Mouse (Mus musculus) lung, postnatal 10 days (tissue): ENCODE results near the gene Slc6a11.

Experiments
- DNase-seq: peaks from one replicate; pipeline ENCODE4 v3.0.0; 2021

The Slc6a11 gene

DNA sequence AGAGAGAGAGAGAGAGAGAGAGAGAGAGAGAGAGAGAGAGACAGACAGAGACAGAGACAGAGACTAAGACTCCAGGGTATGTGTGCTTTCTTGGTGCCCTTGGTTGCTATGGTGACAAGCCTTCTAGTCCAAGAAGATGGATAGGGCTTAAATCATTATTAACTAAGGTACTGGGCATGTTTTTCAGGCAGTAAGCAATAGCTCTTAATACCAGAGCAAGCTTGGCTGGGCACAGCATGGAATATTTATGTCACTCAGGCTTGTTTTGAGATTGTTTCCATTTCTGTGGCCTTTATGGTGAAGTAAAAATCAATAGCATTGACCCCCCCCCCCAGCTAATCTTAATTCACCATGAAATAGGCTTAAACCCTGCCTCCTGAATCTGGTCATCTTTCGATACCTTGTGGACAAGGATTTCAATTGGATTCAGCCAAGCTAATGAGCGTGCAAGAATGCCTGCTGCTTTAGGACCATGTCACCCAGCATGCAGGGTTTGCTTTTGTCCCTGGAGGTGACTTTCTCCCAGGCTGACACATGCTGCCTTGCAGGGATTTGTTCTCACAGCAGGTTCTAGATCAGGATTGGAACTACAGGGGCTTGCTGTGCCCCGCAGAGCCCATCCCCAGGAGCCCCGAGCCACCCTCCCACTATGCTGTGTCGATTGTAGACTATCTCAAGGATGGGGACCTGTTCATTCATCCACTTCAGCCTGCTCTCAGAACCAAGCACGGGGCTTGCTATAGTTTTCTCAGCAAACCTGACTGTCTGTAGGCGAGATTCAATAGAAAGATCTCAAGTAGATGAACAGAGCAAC is 51.5 kb downstream of the Slc6a11 start:
- no peak for DNase-seq

DNA sequence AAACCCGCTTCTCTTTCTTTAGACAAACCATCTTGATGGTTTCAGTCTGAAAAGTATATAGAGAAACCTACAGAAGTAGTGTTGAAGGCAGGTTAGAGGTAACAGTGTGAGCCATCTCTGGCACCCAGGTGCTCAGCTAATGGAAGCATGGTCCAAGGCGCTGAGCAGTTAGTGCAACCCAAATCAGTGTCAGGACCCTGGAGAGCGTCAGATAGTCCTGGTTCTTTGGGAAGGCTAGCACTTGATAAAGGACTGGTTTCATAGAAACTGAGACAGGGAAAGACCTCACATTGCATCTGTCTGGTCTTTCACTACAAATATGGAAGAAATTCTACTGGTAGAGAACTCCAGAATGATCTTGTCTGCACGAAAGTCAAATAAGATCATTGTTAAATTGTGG is 56.1 kb downstream of the Slc6a11 start:
- DNase-seq, result peak; percentile 5

DNA sequence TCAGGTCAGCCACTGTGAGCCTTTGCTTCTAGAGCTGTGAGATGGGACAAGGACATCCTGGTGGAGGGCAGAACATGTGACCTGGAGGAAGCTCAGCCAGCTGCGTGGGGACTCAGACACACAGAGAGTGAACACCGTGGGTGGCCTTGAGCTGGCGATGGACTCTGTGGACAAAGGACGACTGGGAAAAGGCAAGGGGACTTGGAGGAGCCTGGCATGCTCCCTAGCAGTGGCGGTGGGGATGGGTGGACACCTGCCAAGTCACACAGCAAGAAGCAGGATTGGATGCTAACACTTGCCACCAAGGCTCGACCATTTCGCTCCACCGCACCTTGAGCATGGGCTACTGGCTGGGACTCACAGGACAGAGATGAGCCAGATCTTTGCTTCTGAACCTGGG is 57.8 kb downstream of the Slc6a11 start:
- no peak for DNase-seq

DNA sequence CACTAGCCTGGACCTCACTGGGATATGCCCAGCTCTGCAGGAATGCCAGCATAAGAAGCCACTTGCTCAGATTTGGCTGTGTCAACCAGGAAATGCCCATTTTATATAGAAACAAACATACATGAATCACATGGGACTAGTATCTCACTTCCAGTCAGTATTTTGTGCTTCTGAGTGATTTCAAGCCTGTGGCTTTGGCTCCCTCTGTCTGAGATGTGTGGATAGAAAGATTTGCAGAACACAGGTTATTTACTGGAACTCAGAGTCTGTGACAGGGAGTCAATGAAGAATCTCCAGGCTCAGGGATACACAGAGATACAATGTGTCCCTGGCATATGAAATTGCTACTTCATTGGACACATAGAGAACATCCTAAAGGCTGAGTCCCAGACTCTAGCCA is 65.0 kb downstream of the Slc6a11 start:
- DNase-seq, result no peak

DNA sequence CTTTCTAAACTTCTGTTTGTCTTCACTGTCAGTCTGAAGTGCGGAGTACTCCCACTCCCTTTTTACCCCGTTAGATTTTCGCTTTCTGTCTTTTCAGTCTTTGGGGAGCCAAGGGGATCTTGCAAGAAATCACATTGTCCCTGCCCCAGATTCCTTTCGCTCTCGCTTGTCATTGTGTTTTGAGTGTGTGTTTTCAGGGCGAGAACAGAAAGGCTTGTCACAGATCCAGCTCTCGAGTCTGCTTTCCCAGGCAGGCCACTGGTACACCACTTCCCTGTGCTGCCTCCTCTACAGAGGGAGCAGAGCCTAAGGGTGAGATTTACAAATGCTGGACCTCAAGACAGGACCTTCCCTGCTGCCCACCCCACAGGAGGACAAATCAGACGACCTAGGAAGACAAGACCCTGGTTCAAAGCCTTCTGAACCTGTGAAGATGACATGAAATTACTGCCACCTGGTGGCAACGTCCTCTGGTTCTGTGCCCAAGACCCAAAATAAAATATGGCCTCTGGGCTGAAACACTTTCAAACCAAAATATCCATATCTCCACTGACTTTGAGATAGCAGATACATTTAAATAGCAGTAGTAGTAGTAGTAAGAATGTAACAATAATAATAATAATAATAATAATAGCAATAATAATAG is 68.3 kb downstream of the Slc6a11 start:
- no peak for DNase-seq

DNA sequence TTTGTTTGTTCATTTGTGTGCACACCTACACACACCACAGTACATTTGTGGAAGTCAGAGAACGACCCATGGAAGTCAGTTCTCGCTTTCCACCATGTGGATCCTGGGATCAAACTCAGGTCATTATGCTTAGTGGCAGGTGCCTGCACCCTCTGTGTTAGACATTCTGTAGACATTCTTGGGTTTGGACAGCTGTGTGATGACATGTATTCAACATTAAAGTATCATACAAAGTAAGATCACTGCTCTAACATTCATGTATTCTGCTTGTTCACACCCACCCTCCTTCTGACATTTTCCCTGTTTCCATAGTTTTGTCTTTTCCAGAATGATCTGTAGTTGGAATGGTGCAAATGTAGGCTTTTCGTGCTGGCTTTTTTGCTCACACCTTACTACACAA is 73.5 kb downstream of the Slc6a11 start:
- DNase-seq, result no peak

DNA sequence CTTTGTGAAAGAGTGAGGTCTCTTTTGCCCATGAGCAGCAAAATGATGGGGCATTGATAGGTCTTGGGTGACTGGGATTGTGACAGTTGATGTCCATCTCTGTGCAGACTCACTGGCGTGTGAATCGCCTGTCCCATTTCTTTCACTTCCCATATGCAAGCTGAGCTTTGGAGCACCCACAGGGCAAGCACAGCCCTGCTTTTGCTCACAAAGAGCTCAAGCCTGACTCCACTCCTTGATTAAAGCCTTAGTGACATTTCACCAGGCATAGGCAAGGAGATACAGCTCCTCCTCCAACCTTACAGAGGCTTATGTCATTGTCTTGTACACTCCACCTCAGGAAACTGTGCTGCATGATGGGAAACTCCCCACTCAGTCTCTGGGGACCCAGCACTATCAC is 77.3 kb downstream of the Slc6a11 start:
- DNase-seq, result no peak

DNA sequence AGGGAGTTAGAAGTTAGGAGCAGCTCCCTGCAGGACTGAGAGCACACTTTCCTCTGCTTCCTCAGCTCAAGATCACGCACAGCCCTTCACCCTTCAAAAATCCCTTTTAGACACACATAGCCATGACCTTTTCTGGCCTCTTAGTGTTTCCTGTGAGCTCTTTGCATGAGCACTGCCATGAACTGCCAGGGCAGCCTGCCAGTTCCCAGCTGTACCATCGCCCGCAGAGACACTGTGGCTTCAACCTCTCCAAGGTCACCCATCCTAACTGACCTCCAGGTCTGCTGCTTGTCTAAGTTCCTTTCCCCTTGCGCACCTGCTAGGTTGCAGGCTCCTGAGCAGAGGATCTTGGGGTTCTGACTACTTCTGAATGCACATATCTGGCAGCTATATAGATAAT is 83.4 kb downstream of the Slc6a11 start:
- DNase-seq, result no peak

DNA sequence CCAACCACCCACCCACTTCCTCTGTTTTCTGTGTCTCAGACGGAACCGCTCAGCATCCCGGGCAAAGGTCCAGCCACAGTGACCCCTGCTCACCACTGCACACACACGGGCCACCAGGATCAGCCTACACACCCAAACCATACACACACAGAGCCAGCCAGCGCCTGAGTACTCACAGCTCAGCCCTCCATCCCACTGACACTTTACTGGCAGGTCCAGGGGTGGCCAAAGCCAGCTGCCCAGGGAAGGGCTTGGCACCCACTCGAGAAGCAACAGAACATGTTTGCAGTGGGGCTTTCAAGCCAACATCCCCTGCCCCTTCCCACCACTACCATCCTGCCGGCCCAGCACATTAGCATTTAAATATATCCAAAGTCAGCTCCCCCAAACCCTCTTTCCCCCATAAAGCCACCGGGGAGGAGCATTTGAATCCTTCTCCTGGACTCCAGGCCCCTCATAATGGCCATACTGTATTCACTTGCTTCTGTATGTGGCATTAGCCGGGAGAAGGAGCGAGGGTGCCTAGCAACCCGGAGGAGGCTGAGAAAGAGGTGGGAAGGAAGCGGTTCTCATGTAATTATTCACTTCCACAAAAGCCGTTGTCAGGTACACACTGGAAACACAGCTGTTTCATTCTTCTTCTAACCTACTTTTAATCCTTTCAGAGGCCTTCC is 85.8 kb downstream of the Slc6a11 start:
- no peak for DNase-seq

DNA sequence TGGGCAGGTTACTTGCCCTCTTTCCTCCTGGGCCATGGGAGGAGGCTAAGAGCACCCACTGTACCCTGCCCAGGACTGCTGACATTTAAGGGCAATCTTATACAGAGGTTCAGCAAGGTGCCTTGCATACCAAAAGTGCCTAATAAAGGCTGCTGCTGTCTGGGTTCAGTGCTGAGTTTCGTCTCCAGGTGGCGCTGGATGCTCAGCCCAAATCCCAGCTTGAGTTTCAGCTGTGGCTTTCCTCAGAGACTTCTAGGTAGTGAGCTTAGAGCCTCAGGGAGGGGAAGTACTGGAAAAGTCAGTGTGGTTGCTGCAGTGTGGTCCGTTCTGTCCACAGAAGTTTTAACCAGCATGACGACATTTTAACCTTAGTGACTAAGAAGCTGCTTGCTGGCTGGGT is 93.4 kb downstream of the Slc6a11 start:
- no peak for DNase-seq

DNA sequence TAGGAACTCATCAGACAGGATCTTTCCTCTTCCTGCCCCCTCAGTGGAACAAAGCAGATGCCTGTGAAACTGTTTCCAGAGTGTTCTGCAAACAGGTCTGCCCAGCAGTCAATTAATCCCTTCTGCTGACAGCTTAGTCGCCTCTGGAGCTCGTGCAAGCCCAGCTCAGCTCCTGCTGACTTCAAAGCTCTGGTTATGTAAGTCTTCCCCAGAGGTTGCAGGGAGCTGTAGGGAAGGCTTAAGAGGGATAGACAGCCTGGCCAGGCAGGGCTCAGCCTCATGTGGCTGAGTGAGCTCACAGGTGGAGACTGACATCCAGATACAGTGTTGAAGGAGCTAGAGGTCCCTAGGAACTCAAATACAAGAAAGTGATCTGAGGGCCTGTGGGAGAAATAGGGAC is 96.3 kb downstream of the Slc6a11 start:
- no peak for DNase-seq

DNA sequence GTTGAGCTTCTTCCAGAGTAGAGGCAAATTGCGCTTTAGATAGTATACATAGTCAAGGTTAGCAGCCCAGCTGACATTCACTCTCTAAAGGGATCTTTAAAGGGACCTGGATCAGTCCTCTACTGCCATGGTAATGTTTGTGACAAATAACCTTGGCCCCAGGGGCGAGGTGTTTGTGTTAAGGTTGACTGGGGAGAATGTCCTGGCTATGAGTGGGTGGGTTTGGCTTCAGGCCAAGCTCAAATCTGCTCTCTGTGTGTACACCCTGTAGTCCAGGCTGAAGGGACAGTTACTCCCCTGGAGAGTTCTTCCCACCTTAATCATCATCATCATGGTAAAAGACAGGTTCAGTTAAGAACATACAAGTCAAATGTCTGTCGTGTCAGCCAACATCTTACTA is 97.2 kb downstream of the Slc6a11 start:
- DNase-seq, result no peak

DNA sequence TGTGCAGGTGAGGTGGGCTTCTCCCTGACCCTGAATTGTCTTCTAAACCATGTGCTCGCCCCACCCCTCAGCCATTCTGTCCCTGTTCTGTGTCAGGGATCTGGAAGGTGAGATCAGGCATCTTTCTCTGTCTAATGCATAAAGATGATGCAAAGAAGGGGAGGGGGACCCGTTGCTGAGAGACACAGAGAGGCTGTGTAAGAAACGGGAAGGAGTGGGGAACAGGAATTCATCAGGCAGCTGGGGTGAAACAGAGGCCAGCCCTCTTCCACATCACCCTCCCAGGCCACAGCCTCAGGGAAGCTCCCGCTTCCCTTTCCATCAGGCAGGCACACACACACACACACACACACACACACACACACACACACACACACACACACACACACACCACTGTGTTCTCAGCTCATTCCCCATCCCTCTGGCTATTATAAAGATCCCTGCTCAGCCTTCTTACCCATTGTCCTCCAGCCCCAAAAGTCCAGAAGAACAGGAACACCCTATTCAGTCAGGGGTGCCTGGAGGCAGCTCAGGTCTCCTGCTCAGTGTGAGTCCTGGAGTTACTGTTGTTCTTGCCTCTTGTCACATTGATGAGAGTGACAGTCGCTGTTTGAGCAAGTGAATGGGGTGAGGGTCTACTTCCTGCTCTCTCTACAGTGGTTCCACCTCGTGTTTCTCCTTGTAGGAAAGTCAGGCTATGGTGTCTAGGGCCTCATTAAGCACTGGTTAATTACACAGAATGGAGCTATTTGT is 108.0 kb downstream of the Slc6a11 start:
- no peak for DNase-seq

DNA sequence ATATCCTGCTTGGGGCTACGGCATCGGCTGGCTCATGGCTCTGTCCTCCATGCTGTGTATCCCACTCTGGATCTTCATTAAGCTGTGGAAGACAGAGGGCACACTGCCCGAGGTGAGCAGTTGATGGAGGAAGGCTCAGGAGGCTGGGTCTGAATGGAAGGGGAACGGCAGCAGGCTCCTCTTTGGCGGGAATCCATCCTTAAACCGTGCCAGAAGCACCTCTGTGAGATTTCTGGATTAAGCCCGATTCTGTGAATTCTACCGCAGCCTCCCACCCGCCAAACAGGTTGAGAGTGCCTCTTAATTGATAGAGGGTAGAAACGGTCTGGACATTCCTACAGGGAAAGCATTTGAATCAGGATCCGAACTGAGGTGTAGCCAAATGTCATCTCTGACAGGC is 114.6 kb downstream of the Slc6a11 start:
- no peak for DNase-seq

DNA sequence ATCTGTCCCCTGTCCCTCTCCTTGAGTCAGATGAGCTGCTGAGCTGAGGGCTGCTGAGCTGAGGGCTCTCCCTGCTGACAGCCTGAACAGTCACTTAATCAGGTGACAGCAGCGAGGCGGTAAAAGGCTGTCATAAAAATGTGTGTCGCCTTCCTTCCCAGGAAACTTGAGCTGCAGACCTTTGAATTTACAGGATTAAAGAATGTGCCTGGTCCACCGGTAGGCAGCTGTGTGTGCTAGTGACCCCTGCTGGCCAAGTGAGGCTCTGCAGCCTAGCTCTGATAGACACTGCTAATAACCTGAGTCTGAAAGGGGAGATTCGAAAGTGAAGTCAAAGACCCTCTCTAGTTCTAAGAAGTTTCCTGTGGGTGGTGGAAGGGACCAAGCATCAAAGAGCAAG is 119.3 kb downstream of the Slc6a11 start:
- DNase-seq, result peak; percentile 68

DNA sequence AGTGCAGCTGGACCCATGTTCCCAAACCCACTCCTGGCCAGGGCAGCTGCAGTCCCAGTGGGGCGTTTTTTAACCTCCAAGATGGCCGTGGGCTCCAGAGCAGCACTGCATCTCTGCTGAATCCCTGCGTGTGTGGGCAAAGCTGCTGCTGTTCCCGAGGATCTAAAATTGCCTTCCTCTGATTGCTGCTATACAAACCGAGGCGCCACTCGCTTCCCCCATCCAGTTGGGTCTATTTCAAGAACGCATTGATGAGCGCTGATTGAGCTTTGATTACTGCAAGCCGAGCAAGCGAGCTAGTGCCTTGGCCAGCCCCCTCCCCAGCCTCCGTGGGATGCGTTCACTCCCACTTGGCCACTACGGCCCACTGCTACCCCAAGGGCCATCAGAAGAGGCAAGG is 123.9 kb downstream of the Slc6a11 start:
- DNase-seq, result no peak

DNA sequence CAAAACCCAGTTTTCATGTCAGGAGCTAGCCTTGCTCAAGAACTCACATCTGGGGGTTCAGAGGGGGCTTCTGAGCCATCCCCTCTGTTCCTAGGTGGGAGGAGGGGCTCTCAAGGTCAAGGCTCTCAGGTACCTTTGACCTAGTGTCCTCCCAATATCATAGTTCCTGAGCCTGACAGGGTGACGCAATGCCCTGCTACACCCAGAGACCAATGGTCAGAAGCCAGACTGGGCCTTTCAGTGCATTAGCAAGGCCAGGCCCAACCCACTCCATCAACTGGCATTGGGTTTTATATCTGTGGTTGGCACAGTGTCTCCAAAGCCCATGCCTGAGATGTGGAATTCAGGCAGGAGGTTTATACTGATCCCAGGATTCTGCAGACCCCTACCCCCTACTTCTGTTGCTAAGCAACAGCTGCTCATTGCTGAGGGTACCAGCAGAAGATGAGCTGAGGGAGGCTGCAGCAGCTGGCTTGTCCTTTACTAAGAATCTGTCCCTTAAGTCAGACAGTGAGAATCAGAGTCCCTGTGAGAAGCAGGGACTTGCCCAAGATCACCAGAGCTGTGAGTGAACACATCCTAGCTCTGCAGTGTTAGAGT is 126.8 kb downstream of the Slc6a11 start:
- no peak for DNase-seq

DNA sequence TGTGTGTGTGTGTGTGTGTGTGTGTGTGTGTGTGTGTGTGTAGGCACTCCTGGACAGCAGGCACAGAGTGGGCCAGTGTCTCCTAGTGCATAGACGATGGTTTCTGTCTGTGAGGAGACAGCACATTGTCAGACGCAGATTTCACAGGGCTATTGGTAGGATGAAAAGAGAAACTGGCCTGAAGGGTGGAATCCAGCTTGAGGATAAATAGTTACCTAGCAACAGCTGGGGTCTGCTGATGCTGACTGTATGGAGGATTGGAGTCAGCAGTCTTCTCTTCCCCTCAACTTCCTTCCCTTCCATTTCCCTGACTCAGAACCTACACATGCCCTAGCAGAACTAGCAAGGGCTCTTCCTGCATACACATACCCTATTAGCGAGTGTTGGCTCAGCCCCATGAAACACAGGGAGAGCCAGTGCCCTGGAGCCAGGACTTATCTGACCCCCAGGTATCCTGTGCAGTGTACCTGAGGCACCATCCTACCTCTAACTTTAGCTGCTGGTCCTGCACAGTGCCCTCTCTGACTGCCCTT is 127.7 kb downstream of the Slc6a11 start:
- DNase-seq, result no peak

DNA sequence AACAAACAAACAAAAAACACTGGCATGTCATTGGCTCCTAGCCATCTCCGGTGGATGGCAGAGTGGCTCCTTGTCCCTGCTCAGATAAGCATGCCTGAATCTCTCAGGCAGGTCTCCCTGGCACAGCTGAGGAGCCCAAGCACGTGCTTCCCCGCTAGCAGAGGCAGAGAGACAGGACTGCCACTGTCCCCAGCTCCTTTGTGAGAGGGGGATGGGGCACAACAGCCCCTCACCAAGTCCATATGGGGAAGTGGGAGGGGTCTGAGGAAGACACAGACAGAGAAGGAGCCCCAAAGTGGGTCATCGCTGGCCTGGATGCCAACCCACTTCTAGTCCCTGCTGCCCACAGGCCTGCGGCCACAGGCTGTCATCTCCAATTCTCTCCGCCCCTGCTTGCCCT is 130.6 kb downstream of the Slc6a11 start:
- no peak for DNase-seq

DNA sequence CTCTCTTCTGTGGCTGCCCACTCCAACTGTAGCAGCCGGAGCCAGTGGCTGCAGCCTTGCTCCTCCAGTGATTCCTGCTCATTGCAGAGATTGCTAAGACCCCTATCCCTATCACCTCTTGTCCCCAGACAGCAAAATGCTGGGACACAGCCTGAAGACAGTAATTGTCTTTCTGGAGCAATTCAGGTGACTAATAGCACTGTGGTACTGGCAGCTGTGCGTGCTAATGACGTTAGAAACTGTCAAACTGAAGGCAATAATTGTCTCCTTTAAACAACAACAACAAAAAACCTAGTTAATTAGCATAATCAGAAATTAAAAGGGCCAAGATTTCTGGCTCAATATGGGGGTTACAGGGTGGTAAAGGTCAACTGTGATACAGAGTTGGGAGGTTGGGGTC is 133.0 kb downstream of the Slc6a11 start:
- no peak for DNase-seq

DNA sequence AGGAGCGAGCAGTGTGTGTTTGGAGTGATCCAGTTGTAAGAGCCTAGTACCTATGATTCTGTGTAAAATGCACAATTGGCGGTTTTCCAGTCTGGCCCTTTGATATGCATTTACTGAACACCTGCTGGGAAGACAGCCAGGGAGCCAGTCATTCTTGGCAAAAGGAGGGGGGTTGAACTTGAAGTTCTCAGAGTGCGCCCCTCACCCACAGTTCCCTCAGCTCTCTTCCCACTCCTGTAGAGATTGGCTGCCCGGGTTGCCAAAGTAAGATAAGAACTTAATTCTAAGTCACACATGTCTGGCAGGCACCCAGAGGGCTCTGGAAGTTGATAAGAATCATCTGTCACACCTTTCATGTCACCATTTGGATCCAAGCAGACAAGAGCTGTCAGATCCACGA is 133.4 kb downstream of the Slc6a11 start:
- no peak for DNase-seq

DNA sequence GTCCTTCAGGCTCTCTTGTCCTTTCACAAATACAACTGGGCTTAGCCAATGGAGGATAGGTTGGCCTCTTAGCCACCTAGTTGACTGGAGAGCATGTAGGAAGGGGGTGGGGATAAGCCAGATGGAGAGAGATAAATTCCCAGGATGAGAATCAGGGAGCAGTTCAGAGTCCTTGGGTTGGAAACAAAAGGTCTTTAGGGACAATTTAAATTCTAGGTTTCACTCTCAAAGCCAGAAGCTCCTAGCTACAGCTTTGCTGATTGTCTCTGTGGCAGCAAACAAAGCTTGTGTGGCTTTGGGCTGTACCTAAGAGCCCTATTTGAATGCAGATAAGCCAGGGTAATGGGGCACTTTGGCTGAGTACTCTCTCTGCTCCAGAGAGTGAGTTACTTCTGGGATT is 135.2 kb downstream of the Slc6a11 start:
- no peak for DNase-seq

DNA sequence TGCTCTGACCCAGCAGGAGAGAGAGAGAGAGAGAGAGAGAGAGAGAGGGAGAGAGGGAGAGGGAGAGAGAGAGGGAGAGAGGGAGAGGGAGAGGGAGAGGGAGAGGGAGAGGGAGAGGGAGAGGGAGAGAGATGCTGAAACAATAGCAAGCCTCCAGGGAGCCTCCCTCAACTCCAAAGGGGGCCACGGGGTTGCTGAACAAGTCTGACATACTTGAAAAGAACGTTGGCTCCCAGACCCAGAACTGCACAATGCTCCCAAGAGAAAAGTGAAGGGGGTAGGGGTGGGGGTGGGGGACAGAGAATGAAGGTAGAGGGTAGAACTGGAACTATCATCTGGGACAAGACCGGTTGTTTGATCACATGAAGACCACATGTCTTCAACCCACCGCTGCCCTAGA is 136.9 kb downstream of the Slc6a11 start:
- DNase-seq, result no peak
